Mouse (Mus musculus): ENCODE results near the gene Zfp366. TPM values are rescaled to one million over a fixed set of nuclear protein-coding genes. Genes with fewer than 3 reads are reported as not detected.

Zfp366 gene
- polyA plus RNA-seq, 1 experiment, result not detected

DNA sequence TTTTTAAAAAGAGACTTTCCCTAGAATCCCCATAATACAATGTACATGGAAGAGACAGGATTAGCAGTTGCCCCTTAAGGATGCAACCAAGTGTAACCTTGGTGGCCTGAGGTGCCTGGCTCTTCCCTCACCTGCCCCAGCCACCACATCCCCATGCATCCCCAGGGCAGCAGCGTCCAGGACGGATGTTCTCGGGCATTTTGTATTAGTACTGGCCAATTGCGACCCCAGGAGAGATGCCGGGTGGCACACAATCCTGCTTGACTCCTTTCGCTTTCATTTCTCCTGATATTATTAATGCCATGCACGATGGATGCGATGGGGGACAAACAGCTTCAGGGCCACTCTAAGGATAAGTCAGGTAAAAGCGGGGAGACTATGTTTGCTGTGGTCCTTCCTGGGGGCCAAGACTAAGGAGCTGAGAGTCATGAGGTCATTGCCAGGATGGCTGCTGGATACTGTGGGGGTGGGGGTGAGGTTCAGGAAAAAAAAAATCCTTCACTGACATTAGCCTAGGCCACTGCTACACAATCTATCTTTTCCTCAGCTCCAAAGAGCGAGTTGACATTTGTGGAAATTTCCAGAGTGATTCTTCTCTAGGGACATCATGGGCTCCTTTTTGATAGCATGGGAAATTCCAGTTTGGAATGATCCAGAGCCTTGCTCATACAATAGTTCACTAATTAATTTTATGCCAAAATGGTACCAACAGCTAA lies 1.7 kb downstream of the Zfp366 start:
- no peaks in the 10 kb centered on the region for H3K36me3 ChIP-seq (replicated peaks; ENCODE audit: low read length)
- peaks cover 63% of the 10 kb centered on the region for H3K27me3 ChIP-seq (replicated peaks)
- no peak overlapping the region for H3K4me3 ChIP-seq (replicated peaks)
- no peaks in the 10 kb centered on the region for H3K9me3 ChIP-seq
- TF ChIP-seq GATA1 (IDR thresholded peaks at IDR 0.05; ENCODE audit: borderline replicate concordance, low read length) (no peak), FLI1 (IDR thresholded peaks at IDR 0.05; ENCODE audit: low read length) (no peak)
- peaks cover 9% of the 10 kb centered on the region for H3K4me1 ChIP-seq

DNA sequence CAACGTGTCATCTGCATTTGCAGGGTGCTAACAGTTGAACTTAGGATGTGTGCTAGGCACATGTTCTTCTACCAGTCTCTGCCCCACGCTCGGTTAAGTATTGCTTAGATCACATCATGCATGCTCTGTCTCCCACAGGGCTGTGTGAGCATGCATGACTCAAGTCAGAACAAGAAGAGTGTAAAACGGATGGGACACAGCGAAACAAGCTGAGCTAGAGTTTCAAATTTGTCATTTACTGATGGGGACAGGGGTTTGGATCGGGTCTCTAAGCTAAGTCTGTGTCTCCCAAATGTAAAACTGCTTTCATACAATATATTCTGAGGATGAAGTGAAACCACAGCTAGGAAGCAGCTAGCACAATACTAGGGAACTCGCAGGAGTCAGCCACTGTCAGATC lies 2.2 kb downstream of the Zfp366 start:
- TF ChIP-seq GATA1 (IDR thresholded peaks at IDR 0.05; ENCODE audit: borderline replicate concordance, low read length) (no peak), FLI1 (IDR thresholded peaks at IDR 0.05; ENCODE audit: low read length) (no peak)
- H3K9me3 ChIP-seq, result no peaks in the 10 kb centered on the region

DNA sequence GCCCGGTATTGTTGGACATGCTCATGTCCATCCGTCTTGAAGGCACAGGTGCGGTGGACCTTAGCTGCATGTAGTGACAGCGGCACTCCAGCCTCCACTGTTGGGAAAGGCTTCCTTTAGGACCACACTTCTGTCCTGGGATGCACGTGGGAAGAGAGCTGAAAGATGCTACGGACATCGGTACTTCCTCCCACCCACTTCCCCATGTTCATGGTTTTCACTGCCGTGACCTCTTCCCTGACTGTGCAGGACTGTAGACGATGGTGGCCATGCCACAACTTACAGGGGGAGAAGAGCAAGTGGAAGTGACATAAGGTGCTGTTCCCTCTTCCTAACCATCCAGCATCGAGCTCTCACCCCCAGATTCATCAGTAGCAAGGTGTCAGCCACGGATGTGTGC lies 2.8 kb downstream of the Zfp366 start:
- TF ChIP-seq FLI1 (IDR thresholded peaks at IDR 0.05; ENCODE audit: low read length) (no peak), GATA1 (IDR thresholded peaks at IDR 0.05; ENCODE audit: borderline replicate concordance, low read length) (no peak)
- Histone ChIP-seq H3K36me3 (replicated peaks; ENCODE audit: low read length) (no peaks in the 10 kb centered on the region), H3K9me3 (no peaks in the 10 kb centered on the region), H3K4me3 (replicated peaks) (peak overlapping the region; percentile 14), H3K27me3 (replicated peaks) (peaks cover 54% of the 10 kb centered on the region), H3K4me1 (peaks cover 9% of the 10 kb centered on the region)

More for the DNA sequence above, 2.2 kb downstream of the Zfp366 start:
- Histone ChIP-seq H3K27me3 (replicated peaks) (peaks cover 59% of the 10 kb centered on the region), H3K36me3 (replicated peaks; ENCODE audit: low read length) (no peaks in the 10 kb centered on the region), H3K4me3 (replicated peaks) (no peak overlapping the region), H3K4me1 (peaks cover 9% of the 10 kb centered on the region)

GRCm38 (mm10) chr13:99188625-99189024 lies 4.0 kb downstream of the Zfp366 start:
- H3K27me3 ChIP-seq (replicated peaks), result peaks cover 48% of the 10 kb centered on the region
- no peaks in the 10 kb centered on the region for H3K9me3 ChIP-seq
- no peak overlapping the region for H3K4me3 ChIP-seq (replicated peaks)
- H3K4me1 ChIP-seq, result peaks cover 4% of the 10 kb centered on the region
- TF ChIP-seq GATA1 (IDR thresholded peaks at IDR 0.05; ENCODE audit: borderline replicate concordance, low read length) (no peak), FLI1 (IDR thresholded peaks at IDR 0.05; ENCODE audit: low read length) (no peak)
- H3K36me3 ChIP-seq (replicated peaks; ENCODE audit: low read length), result no peaks in the 10 kb centered on the region

DNA sequence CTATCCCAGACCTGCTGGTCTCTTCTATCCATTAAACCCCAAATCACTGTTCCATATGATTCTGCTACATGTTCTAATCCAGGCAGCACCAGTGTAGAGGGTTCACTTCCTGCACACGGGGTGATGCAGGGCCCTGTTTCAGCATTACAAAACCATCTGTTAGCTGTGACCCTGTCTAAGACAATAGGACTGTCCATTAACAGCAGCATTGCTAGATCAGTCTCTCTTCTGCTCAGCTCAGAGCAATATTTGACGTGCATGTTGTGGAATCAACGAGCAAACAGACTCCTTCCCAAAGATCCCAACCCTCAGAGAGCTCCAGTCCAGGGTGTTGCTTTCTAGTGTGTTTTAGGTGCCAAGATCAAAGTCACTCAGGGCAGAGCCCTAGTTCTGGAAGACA lies 5.0 kb downstream of the Zfp366 start:
- Histone ChIP-seq H3K4me1 (peaks cover 9% of the 10 kb centered on the region), H3K9me3 (no peaks in the 10 kb centered on the region), H3K4me3 (replicated peaks) (no peak overlapping the region), H3K27me3 (replicated peaks) (peaks cover 39% of the 10 kb centered on the region), H3K36me3 (replicated peaks; ENCODE audit: low read length) (no peaks in the 10 kb centered on the region)
- TF ChIP-seq FLI1 (IDR thresholded peaks at IDR 0.05; ENCODE audit: low read length), result no peak
- no peak for TF ChIP-seq GATA1 (IDR thresholded peaks at IDR 0.05; ENCODE audit: borderline replicate concordance, low read length)

- Histone ChIP-seq H3K4me3 (replicated peaks) (peak overlapping the region; percentile 33), H3K27me3 (replicated peaks) (peaks cover 33% of the 10 kb centered on the region), H3K36me3 (replicated peaks; ENCODE audit: low read length) (no peaks in the 10 kb centered on the region), H3K4me1 (peaks cover 12% of the 10 kb centered on the region), H3K9me3 (no peaks in the 10 kb centered on the region)
- no peak for TF ChIP-seq FLI1 (IDR thresholded peaks at IDR 0.05; ENCODE audit: low read length)
- no peak for TF ChIP-seq GATA1 (IDR thresholded peaks at IDR 0.05; ENCODE audit: borderline replicate concordance, low read length)
These were observed 5.8 kb downstream of the Zfp366 start for GRCm38 (mm10) chr13:99190466-99190865.

GRCm38 (mm10) chr13:99191063-99191462 lies 6.4 kb downstream of the Zfp366 start:
- TF ChIP-seq GATA1 (IDR thresholded peaks at IDR 0.05; ENCODE audit: borderline replicate concordance, low read length) (no peak), FLI1 (IDR thresholded peaks at IDR 0.05; ENCODE audit: low read length) (no peak)
- H3K4me3 ChIP-seq (replicated peaks), result no peak overlapping the region
- H3K27me3 ChIP-seq (replicated peaks), result peaks cover 29% of the 10 kb centered on the region
- H3K4me1 ChIP-seq, result peaks cover 12% of the 10 kb centered on the region
- H3K9me3 ChIP-seq, result no peaks in the 10 kb centered on the region
- H3K36me3 ChIP-seq (replicated peaks; ENCODE audit: low read length), result no peaks in the 10 kb centered on the region

DNA sequence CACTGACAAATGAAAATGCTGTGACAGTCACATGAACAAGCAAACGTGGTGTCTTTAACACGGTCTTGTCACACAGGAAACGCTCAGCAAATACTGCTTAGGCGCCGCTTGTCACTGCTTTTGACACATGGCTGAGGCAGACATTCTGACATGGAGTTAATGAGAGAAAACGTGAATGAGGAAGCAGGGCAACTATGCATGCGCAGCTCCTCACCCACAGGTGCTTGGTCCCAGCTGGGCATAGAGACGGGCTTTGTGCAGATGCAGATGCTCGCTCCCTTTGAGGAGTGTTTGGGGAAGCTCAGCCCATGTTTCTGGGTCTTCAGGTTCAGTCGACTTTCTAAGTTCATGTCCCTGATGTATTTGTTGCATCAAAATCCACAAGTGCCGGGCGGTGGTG lies 11.7 kb downstream of the Zfp366 start:
- TF ChIP-seq FLI1 (IDR thresholded peaks at IDR 0.05; ENCODE audit: low read length), result no peak
- no peak for TF ChIP-seq GATA1 (IDR thresholded peaks at IDR 0.05; ENCODE audit: borderline replicate concordance, low read length)
- Histone ChIP-seq H3K9me3 (no peaks in the 10 kb centered on the region), H3K4me1 (peaks cover 13% of the 10 kb centered on the region), H3K4me3 (replicated peaks) (peak overlapping the region; percentile 53), H3K36me3 (replicated peaks; ENCODE audit: low read length) (no peaks in the 10 kb centered on the region), H3K27me3 (replicated peaks) (peaks cover 17% of the 10 kb centered on the region)

GRCm38 (mm10) chr13:99196865-99197264 lies 12.2 kb downstream of the Zfp366 start:
- H3K27me3 ChIP-seq (replicated peaks), result peaks cover 16% of the 10 kb centered on the region
- no peak overlapping the region for H3K4me3 ChIP-seq (replicated peaks)
- TF ChIP-seq FLI1 (IDR thresholded peaks at IDR 0.05; ENCODE audit: low read length), result no peak
- TF ChIP-seq GATA1 (IDR thresholded peaks at IDR 0.05; ENCODE audit: borderline replicate concordance, low read length), result no peak
- H3K36me3 ChIP-seq (replicated peaks; ENCODE audit: low read length), result no peaks in the 10 kb centered on the region
- H3K4me1 ChIP-seq, result peaks cover 13% of the 10 kb centered on the region
- H3K9me3 ChIP-seq, result no peaks in the 10 kb centered on the region

- no peaks in the 10 kb centered on the region for H3K36me3 ChIP-seq (replicated peaks; ENCODE audit: low read length)
- no peaks in the 10 kb centered on the region for H3K4me1 ChIP-seq
- TF ChIP-seq GATA1 (IDR thresholded peaks at IDR 0.05; ENCODE audit: borderline replicate concordance, low read length) (no peak), FLI1 (IDR thresholded peaks at IDR 0.05; ENCODE audit: low read length) (no peak)
- no peak overlapping the region for H3K4me3 ChIP-seq (replicated peaks)
- peaks cover 27% of the 10 kb centered on the region for H3K27me3 ChIP-seq (replicated peaks)
- no peaks in the 10 kb centered on the region for H3K9me3 ChIP-seq
These were observed 17.3 kb downstream of the Zfp366 start for GRCm38 (mm10) chr13:99201647-99202574.
